Mouse (Mus musculus) forelimb bud, embryonic 11.5 days (tissue): ENCODE measurements around the gene Thsd4.
"Not testable (repeated sequence)": the region's sequence is repeated elsewhere in the genome, so short reads cannot be mapped to it uniquely, and the experiment has no call there.

Experiments used
- DNase-seq: peaks from one replicate; pipeline ENCODE4 v3.0.0-alpha.2; 2012; ENCODE audit warnings: low read depth, low spot score

Gene Thsd4

GRCm38 (mm10) chr9:60308182-60308581 lies 213.7 kb downstream of the Thsd4 start:
- peak; percentile 32 for DNase-seq

- no peak for DNase-seq
Measured at GRCm38 (mm10) chr9:60307469-60307868, 214.4 kb downstream of the Thsd4 start.

DNA sequence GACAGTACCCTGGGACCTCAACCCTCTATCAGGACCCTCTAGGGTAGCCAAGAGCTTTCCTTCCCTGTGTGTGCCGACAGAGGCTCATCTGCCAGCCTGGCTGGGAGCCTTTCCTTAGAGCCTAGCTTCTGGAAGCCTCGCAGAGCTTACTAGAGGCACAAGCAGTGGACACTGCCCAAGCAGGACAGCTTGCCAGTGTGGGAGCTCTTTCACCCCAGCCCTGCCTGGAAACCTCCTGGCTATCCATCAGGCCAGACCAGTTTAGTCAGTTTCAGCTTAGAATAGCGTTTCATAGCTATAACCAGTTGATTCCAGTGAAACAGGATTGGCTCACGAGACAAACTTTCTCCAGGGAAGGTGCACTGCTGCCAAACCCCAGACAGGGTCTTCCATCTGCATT lies 215.6 kb downstream of the Thsd4 start:
- DNase-seq = no peak

- no peak for DNase-seq
Measured at GRCm38 (mm10) chr9:60305204-60305840, 216.5 kb downstream of the Thsd4 start.

DNA sequence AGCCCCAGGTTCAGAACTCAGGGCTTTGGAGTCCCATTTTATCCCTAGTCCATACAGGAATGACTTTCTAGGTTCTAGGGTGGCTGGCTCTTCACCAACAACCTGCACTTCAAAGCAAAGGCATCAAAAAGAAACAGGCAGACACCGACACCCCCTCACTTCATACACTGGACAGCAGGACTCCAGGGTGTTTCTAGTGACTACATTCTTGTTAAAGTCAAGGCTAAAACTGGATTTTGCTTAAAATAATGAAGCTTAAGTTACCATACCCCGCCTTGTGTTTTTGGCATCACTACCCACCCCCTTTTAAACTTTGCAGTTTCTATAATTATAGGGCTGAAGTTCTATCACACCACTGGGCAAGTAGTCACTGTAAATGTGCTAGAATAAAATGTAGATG lies 225.6 kb downstream of the Thsd4 start:
- DNase-seq = no peak

DNA sequence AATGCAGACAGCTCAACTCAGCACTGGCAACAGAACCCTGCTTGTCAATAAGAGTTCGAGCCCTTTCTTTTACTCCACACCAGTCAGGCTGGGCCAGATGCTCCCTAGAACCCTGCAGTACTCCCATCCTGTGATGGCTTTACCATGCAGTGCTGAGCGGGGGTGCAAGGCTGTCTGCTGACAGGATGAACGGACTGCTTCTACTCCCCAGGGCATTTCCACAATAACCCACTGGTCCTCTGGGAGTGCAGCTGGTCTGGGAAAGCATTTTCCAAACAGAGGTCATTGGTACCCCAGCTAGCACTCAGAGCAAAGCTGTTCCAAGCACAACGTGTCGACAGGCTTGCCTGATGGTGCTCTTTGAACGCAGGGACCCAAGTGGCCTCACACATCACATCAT lies 226.6 kb downstream of the Thsd4 start:
- DNase-seq = peak; percentile 32

GRCm38 (mm10) chr9:60293129-60293528 lies 228.7 kb downstream of the Thsd4 start:
- no peak for DNase-seq

GRCm38 (mm10) chr9:60290780-60291179 lies 231.1 kb downstream of the Thsd4 start:
- no peak for DNase-seq

DNA sequence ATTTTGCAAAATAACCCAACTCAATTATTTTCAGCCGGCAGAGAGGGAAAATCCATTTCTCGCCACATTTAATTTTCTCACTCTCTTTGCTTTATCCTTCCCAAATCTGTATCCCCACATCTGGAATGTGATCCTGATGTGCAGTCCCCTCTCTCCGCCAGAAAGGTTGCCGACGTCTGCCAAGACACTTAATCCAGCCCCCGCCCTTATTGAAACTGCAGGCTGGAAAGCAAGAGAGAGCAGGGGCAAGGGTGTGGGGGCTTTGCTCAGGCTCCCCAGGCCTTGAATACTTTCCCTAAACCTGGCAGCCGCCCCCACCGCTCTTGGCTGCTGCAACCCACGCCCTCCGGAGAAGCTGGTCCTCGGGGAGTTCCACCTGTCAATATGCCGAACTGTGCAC lies 233.1 kb downstream of the Thsd4 start:
- DNase-seq = no peak

DNA sequence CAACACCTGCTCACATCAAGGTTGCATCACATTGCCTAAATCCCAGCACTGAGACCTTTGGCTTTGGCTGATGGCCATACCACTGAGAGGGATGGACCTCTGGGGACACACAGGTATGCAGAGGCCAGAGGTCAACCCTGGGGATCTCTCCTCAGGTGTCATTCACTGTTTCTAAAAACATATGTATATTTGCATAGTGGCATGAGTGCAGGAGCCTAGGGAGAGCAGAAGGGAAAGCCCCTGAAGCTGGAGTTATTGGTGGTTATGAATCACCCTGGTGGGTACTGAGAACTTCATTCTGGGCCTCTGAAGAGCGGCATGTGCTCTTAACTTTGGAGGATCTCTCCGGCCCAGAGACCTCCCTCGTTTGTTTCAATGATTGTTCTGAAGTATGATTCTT lies 235.5 kb downstream of the Thsd4 start:
- no peak for DNase-seq

DNA sequence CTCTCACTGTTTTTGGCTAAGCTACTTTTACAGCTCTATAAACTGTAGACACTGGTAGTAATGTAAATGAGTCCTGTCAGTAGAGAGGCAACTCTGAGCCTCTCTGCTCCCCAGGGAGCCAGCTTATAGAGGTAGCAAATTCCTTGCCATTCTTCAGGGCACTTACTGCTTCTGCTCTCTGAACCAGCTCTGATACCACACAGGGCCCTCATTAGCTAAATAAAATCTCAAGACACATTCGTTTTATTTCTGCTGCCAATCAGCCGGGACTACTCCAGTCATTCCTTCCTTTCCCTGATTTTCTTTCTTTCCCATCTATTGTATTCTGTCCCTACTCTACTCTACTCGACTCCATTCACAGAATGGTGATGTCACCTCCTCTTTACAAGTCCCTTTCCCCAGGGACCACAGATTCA lies 236.8 kb downstream of the Thsd4 start:
- DNase-seq = peak; percentile 30

- DNase-seq = no peak
Measured at GRCm38 (mm10) chr9:60284318-60284717, 237.5 kb downstream of the Thsd4 start.

GRCm38 (mm10) chr9:60283546-60283945 lies 238.3 kb downstream of the Thsd4 start:
- no peak for DNase-seq

DNA sequence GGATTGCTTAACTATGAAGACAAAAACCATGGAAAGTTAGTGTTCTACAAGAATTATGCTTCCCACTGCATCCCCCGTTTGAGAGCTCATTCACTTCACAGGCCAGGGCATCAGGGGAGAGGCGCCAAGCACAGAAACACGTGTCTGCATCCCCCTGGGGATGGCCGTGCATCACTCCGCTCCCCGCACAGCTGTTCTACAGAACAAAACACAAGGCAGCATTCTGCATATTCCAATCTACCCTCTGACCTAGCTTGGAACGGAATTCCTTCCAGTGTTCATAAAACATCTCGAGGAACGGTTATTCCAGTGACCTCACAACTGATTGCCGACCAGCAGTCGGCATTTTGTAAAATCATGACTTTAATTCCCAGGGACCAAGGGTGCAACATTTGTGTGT lies 240.6 kb downstream of the Thsd4 start:
- peak; percentile 27 for DNase-seq

GRCm38 (mm10) chr9:60280786-60281185 lies 241.1 kb downstream of the Thsd4 start:
- DNase-seq = no peak

DNA sequence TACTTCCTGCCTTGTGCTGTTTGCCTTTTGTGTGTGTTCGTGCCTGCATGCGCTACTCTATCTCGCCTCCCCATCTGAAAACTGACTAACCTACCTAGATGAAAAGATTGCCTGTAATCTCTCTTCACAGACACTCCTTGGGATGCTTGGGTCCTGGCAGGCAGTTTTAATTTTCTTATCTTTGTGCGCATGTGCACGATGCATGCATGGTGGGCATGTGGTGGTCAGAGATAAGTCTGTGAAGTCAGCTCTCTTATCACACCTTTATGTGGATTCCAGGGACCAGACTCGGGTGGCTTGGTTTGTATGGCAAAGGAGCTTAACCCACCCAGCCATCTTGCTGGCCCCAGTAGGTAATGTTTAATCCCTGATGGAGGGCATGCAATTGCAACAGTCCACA lies 242.3 kb downstream of the Thsd4 start:
- no peak for DNase-seq

- peak; percentile 34 for DNase-seq
Measured at GRCm38 (mm10) chr9:60276351-60276750, 245.5 kb downstream of the Thsd4 start.

- DNase-seq = peak; percentile 35
Measured at GRCm38 (mm10) chr9:60275410-60276159, 246.3 kb downstream of the Thsd4 start.

- no peak for DNase-seq
Measured at GRCm38 (mm10) chr9:60274503-60274902, 247.3 kb downstream of the Thsd4 start.

DNA sequence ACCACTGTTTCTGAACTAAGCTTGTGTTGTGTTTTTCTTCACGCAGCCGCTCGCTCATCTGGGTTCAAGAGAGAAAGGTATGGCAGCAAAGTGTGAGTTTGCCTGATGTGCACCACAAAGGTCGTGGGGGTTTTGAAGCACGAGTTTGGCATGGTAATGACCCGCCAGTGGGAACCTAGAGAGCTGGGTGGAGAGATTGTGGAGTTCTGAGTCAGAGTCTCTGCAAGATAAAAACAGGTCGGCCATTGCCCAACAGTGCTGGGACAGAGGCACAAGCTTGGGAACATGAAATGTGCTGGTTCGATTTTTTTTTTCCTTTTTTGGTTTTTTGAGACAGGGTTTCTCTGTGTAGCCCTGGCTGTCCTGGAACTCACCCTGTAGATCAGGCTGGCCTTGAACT lies 249.5 kb downstream of the Thsd4 start:
- DNase-seq = not testable (repeated sequence)

GRCm38 (mm10) chr9:60271940-60272339 lies 249.9 kb downstream of the Thsd4 start:
- no peak for DNase-seq

- no peak for DNase-seq
Measured at GRCm38 (mm10) chr9:60269807-60270206, 252.0 kb downstream of the Thsd4 start.

DNA sequence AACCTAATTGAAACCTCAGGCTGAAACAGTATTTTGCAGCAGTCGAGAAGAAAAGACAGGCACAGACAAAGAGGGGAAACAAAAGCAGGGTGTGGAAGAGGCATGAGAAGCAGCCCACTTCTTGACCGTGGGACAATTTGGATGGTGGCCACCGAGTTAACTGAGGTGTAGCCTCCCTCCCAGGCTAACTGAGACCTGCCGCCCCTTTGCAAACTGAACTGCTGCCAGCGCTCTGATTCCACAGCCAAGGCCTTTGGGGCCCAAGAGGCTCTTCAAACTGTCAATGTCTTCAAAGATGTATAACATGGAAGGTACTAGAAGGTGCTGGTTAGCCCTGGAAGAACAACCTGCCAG lies 254.6 kb downstream of the Thsd4 start:
- DNase-seq = no peak
